Mouse (Mus musculus) stomach, postnatal 0 days (tissue): ENCODE results near the gene Nkapd1. TPM values are rescaled to one million over a fixed set of nuclear protein-coding genes. Genes with fewer than 3 reads are reported as not detected.

Source experiments
- ATAC-seq: fragments of 200-750 bp; cut with Nextera tagmentation; 2 replicates; pipeline ENCODE4 v1.8.0; 2017; ENCODE audit not compliant: low FRiP score, low TSS enrichment
- DNase-seq: peaks from one replicate; pipeline ENCODE4 v3.0.0-alpha.2; 2016; ENCODE audit warnings: low spot score
- H3K27ac ChIP-seq: fragments of 300-500 bp; sonication (generic); replicated peaks from 2 replicates; pipeline ENCODE4 v1.5.1; 2014; ENCODE audit warnings: mild to moderate bottlenecking, control low read depth
- H3K27me3 ChIP-seq: fragments of 300-500 bp; sonication (generic); 2 replicates; pipeline ENCODE4 v1.6.1; 2014; ENCODE audit warnings: low read length; ENCODE audit not compliant: control insufficient read depth, insufficient read depth
- H3K36me3 ChIP-seq: fragments of 300-500 bp; sonication (generic); 2 replicates; pipeline ENCODE4 v1.6.1; 2014; ENCODE audit warnings: low read length, mixed read lengths; ENCODE audit not compliant: control insufficient read depth, insufficient read depth
- H3K4me1 ChIP-seq: fragments of 300-500 bp; sonication (generic); replicated peaks from 2 replicates; pipeline ENCODE4 v1.6.1; 2014; ENCODE audit warnings: antibody characterized with exemption; ENCODE audit not compliant: control insufficient read depth, insufficient read depth
- H3K4me2 ChIP-seq: fragments of 300-500 bp; sonication (generic); replicated peaks from 2 replicates; pipeline ENCODE4 v1.6.1; 2014; ENCODE audit warnings: low read depth, mild to moderate bottlenecking, control low read depth, moderate library complexity
- H3K4me3 ChIP-seq: fragments of 300-500 bp; sonication (generic); 2 replicates; pipeline ENCODE4 v1.5.1; 2014; ENCODE audit warnings: low read depth, low read length, control low read depth
- H3K9ac ChIP-seq: fragments of 300-500 bp; sonication (generic); 2 replicates; pipeline ENCODE4 v1.6.1; 2014; ENCODE audit warnings: mild to moderate bottlenecking, low read length, control low read depth, mixed read lengths
- H3K9me3 ChIP-seq: fragments of 300-500 bp; sonication (generic); 2 replicates; pipeline ENCODE4 v1.6.1; 2016; ENCODE audit warnings: low read length; ENCODE audit not compliant: control insufficient read depth
- CTCF ChIP-seq: IDR thresholded peaks from 2 replicates; pipeline ENCODE4 v1.5.1; 2016; ENCODE audit warnings: antibody characterized with exemption, low read depth, mild to moderate bottlenecking, moderate library complexity
- EP300 ChIP-seq: optimal IDR thresholded peaks from 2 replicates; pipeline ENCODE3; 2016; ENCODE audit warnings: antibody characterized with exemption
- WGBS: fragments of 180-500 bp; shearing (Covaris S2); extraction: QIAGEN DNeasy Blood & Tissue Kit; methylation state at CpG from one replicate; pipeline ENCODE4 v1.1.7; 2014; 5-methylcytosine and 5-hydroxymethylcytosine counted together
- polyA plus RNA-seq: library from polyadenylated mRNA; unstranded; fragments of >200 nt; fragmentation: Nextera tagmentation; extraction: Ambion mirVana; gene quantifications from 2 replicates; pipeline ENCODE4 v1.2.1, GENCODE M21; 2015

Nkapd1 gene
- 14.3 and 16.1 TPM in 2 replicates for polyA plus RNA-seq

DNA sequence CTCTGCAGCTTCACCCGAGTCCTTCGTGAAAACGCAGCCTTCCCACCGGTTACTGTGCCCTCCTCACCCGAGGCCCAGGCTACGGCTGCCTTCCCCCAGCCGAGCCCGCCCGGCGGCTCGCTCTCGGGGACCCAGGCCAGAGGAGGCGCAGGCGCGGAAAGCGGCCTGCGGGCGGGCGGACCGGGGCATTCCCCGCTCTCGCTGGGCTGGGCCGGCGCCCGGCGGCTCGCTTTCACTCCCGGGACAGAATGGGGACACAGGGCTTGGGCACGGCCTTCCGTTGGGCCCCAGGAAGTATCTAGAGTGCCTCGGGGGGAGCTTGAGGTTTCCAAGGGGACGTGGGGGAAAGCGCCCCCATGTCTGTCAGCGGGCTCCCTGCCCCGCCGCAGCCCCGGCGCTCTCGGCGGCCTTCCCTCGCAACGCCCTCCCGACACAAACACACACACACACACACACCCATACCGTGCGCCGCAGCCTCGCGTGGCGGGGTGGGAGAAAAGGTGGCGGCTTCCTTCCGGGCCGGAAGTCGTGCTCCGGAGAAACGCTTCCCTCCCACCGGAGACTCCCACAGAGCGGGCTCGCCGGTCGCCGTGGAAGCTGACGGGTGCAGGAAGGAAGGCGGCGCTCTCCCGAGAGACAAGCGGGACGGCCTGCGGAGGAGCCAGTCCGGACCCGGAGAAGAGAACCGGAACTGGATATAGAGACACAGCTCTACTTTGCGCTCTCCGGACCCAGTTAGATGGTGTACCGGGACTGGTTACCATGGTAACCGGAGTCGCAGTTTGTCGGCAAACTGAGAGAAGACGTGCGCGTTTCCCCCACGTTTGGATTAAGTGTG lies at the start of gene Nkapd1, which contains the start of gene Pih1d2:
Nkapd1 (minus strand) TSS at position 699 of the 838 bp plus-strand sequence.
Pih1d2 (plus strand) TSS at position 556 of the 838 bp plus-strand sequence.
- Histone ChIP-seq H3K4me3 (peak within 1 kb of the TSS; percentile 92), H3K27ac (peak within 1 kb of the TSS; percentile 99), H3K4me2 (peak within 1 kb of the TSS; percentile 80), H3K4me1 (no peaks in the 10 kb centered on the region; the same call in 1 of the 2 replicates), H3K9ac (peak within 1 kb of the TSS; percentile 90), H3K27me3 (no peaks in the 10 kb centered on the region), H3K9me3 (no peaks in the 10 kb centered on the region), H3K36me3 (peaks cover 2% of the 10 kb centered on the region; the same call in 1 of the 2 replicates)
- peak; percentile 95 for ATAC-seq
- under 1% methylated on average over 67 of the region's 81 CpGs for WGBS
- peak; percentile 89 for DNase-seq
- TF ChIP-seq CTCF (peak; percentile 42), EP300 (no peak)

DNA sequence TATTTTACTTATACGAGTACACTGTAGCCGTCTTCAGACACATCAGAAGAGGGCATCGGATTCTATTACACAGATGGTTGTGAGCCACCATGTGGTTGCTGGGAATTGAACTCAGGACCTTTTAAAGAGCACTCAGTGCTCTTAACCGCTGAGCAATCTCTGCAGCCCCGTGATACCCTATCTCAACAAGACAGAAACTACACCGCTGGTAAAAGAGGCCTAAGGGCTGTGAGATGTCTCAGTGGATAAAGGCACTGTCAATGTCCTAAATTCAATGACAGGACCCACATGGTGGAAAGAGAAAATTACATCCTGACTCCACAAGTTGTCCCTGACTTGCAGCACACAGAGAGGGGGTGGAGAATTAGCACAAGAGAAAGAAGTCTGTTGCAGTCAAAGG lies 49.2 kb upstream of the Nkapd1 start:
- no peak for ATAC-seq
- Histone ChIP-seq H3K9ac (no peak overlapping the region), H3K9me3 (no peaks in the 10 kb centered on the region), H3K4me1 (no peaks in the 10 kb centered on the region), H3K4me2 (no peak overlapping the region), H3K27ac (no peak overlapping the region), H3K36me3 (no peaks in the 10 kb centered on the region), H3K27me3 (no peaks in the 10 kb centered on the region), H3K4me3 (no peak overlapping the region)
- 86% methylated on average over 6 of the region's 6 CpGs for WGBS
- TF ChIP-seq CTCF (no peak), EP300 (no peak)
- no peak for DNase-seq

DNA sequence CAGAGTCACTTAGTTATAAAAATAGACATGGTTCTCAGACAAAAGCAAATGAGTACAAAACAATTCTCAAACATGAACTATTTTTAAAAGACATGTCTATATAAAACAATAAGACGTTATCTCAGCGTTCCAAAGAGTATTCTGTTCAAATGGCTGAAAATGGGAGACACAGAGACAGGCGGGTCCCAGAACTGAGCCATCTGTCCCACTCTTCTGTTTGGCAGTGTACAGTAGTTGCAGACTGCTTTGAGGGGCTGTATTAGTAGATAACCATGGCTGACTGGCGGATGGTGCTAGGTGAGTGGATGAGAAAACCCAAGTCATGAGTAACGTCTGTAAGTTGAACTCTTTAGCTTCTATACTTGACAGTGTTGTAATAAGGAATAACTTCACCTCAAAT lies 47.6 kb upstream of the Nkapd1 start:
- ATAC-seq (no peak), DNase-seq (no peak)
- no peaks in the 10 kb centered on the region for H3K36me3 ChIP-seq
- 86% methylated on average over 5 of the region's 5 CpGs for WGBS
- no peaks in the 10 kb centered on the region for H3K4me1 ChIP-seq
- H3K27ac ChIP-seq = no peak overlapping the region
- H3K4me3 ChIP-seq = no peak overlapping the region
- no peak overlapping the region for H3K4me2 ChIP-seq
- no peaks in the 10 kb centered on the region for H3K27me3 ChIP-seq
- H3K9me3 ChIP-seq = no peaks in the 10 kb centered on the region
- H3K9ac ChIP-seq = no peak overlapping the region
- TF ChIP-seq CTCF = no peak
- no peak for TF ChIP-seq EP300

DNA sequence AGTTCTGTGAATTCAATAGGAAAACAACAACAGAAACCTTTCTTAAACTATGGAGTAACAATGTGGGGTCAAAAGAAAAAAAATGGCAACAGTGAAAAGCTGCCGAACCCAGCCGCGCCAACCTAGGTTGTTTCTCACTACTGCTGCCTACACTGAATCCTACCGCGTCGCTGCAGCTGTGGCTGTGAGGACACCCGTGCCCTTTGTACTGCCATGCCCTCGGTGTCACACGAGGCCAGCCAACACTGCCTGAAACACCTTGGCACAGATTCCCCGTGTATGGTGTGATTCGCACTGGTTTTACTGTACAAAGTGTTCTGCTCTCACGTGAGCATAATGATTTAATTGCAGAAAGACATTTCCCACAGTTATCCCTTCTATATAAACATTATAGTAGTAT lies 43.2 kb upstream of the Nkapd1 start:
- no peak for TF ChIP-seq CTCF
- no peak for TF ChIP-seq EP300
- ATAC-seq = peak; percentile 66; the same call in 1 of the 2 replicates
- DNase-seq = peak; percentile 68
- Histone ChIP-seq H3K27me3 (no peaks in the 10 kb centered on the region), H3K36me3 (no peaks in the 10 kb centered on the region; the same call in 1 of the 2 replicates), H3K4me3 (peak overlapping the region; percentile 93), H3K4me1 (no peaks in the 10 kb centered on the region), H3K9ac (peak overlapping the region; percentile 9; the same call in 1 of the 2 replicates), H3K9me3 (no peaks in the 10 kb centered on the region), H3K4me2 (peak overlapping the region; percentile 78), H3K27ac (no peak overlapping the region)
- WGBS = 14% methylated on average over 12 of the region's 12 CpGs

DNA sequence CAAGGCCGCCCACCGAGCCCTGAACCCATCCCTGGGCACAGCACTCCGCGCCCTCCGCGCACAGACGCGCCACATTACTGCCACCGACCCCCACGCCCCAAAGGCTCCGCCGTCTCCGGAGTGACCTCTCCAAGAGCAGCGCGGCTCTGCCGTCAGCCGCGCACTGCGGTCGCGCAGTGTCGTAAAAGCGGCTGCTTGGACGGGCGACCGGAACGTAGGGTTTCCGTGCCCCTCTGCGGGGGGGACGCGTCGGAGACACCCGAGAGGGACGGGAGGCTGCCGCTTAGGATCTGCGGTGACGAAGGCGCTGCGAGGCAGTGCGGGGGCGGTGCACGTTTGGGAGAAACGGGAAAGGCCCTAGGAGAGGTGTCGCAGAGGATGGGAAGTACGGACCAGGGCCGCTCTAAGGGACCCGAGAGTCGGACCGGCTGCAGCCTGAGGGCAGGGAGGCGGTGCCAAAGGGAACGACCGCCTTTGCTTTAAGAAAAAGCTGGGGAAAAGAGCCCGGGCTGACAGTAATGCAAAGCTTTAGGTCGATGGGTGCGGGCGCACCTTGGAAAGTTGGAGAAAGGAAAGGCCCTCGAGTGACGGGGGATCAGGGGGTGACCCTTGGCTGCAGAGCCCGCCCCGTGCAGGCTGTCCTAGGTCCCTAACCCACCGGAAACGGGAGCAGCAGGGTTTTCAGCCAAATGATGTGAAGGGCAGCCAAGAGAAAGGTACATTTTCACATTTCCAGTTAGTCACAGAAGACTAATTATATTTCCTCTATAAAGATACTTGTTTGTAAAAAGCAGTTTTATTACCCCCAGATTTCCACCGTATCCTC lies 42.3 kb upstream of the Nkapd1 start, which contains the start of gene Dlat:
Dlat (minus strand) TSS at position 389 of the 826 bp plus-strand sequence.
- under 1% methylated on average over 56 of the region's 63 CpGs for WGBS
- no peaks in the 10 kb centered on the region for H3K9me3 ChIP-seq
- H3K27me3 ChIP-seq = no peaks in the 10 kb centered on the region

More for the DNA sequence above, 42.3 kb upstream of the Nkapd1 start, which contains the start of gene Dlat:
- peak; percentile 87 for DNase-seq
- H3K4me1 ChIP-seq = no peaks in the 10 kb centered on the region
- H3K9ac ChIP-seq = peak within 1 kb of the TSS; percentile 90
- ATAC-seq = peak; percentile 93
- H3K27ac ChIP-seq = peak within 1 kb of the TSS; percentile 86
- H3K4me2 ChIP-seq = peak within 1 kb of the TSS; percentile 78
- H3K36me3 ChIP-seq = no peaks in the 10 kb centered on the region; the same call in 1 of the 2 replicates
- H3K4me3 ChIP-seq = peak within 1 kb of the TSS; percentile 93
- TF ChIP-seq EP300 = no peak
- TF ChIP-seq CTCF = no peak; the same call in 1 of the 2 replicates
